Mouse (Mus musculus) lung, postnatal 0 days (tissue): Measurements from ENCODE around the gene Crhr1.

Experiments used
- CTCF ChIP-seq: IDR thresholded peaks from 2 replicates; pipeline ENCODE4 v1.5.1; 2016; ENCODE audit warnings: antibody characterized with exemption, mild to moderate bottlenecking
- EP300 ChIP-seq: IDR thresholded peaks from 2 replicates; pipeline ENCODE4 v1.6.1; 2016; ENCODE audit warnings: antibody characterized with exemption, mild to moderate bottlenecking, control low read depth

DNA sequence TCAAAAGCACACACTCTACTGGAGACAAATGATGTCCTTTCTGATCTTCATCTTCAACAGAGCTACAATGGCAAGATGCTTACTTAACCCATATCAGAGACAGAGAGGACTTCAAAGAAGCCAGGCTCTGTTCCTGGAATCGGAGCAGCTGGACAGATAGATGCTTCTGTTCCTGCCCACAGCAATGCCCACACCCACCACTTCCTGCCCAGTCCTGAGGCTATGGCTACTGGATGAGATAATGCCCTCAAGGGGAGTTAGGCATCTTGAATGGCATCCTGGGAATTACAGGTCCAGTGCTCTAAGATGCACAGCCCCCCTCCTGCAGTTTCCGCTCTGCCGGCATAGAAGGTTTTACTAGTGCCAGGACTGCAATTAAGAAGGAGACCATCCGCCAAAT is 73.9 kb downstream of the Crhr1 start:
- no peak for TF ChIP-seq CTCF
- TF ChIP-seq EP300, result no peak
